Mouse (Mus musculus) G1E (cell line): Measurements from ENCODE around the gene Hspa1b. TPM values are rescaled to one million over a fixed set of nuclear protein-coding genes. Genes with fewer than 3 reads are reported as not detected.
"Not testable (repeated sequence)": the region's sequence is repeated elsewhere in the genome, so short reads cannot be mapped to it uniquely, and the experiment has no call there.

Experiments
- ATAC-seq: 2 replicates; pipeline ENCODE4 v1.8.0; 2016; ENCODE audit warnings: mild to moderate bottlenecking; ENCODE audit not compliant: insufficient number of reproducible peaks, poor library complexity, low FRiP score, severe bottlenecking; ENCODE audit errors: extremely low read depth
- DNase-seq: peaks from one replicate; pipeline ENCODE4 v3.0.0; 2012; ENCODE audit warnings: low spot score
- H3K27me3 ChIP-seq: 2 replicates; pipeline ENCODE4 v1.6.1; 2012; ENCODE audit warnings: mild to moderate bottlenecking, low read length, inconsistent platforms; ENCODE audit not compliant: insufficient read depth
- H3K36me3 ChIP-seq: replicated peaks from 2 replicates; pipeline ENCODE3; 2012; ENCODE audit warnings: mild to moderate bottlenecking, inconsistent platforms
- H3K4me1 ChIP-seq: 2 replicates; pipeline ENCODE4 v1.6.1; 2012; ENCODE audit warnings: low read depth, low read length, inconsistent platforms, mixed read lengths; ENCODE audit not compliant: insufficient read depth
- H3K4me3 ChIP-seq: 2 replicates; pipeline ENCODE4 v1.5.1; 2012; ENCODE audit warnings: low read depth, mild to moderate bottlenecking, inconsistent platforms, low read length, moderate library complexity, mixed read lengths
- H3K9me3 ChIP-seq: replicated peaks from 2 replicates; pipeline ENCODE4 v1.6.1; 2012; ENCODE audit warnings: inconsistent platforms
- CTCF ChIP-seq: IDR thresholded peaks from 2 replicates; pipeline ENCODE4 v1.5.1; 2012; ENCODE audit warnings: low read depth, low read length, inconsistent platforms, mixed read lengths
- GATA1 ChIP-seq: IDR thresholded peaks from 2 replicates; pipeline ENCODE4 v1.6.1; 2012; ENCODE audit warnings: borderline replicate concordance, low read length, inconsistent platforms, mixed read lengths
- GATA2 ChIP-seq: IDR thresholded peaks from 2 replicates; pipeline ENCODE4 v1.6.1; 2012; ENCODE audit warnings: low read depth, low read length, inconsistent platforms, borderline replicate concordance
- POLR2AphosphoS5 ChIP-seq: IDR thresholded peaks from 2 replicates; pipeline ENCODE4 v1.6.1; 2012; ENCODE audit warnings: low read depth, low read length, inconsistent platforms; ENCODE audit not compliant: insufficient replicate concordance
- TAL1 ChIP-seq: conservative IDR thresholded peaks from 2 replicates; pipeline ENCODE4 v1.6.1; 2012; ENCODE audit warnings: low read depth, low read length, inconsistent platforms, mixed read lengths
- polyA plus RNA-seq: library from polyadenylated mRNA; stranded (reverse); fragments of >175 nt; gene quantifications from 2 replicates; pipeline ENCODE4 v1.2.3, GENCODE M21; 2012
- total RNA-seq, 2 experiments: library from RNA; stranded (forward) in 1 of 2; stranded (reverse) in 1 of 2; fragments of 200-1000 nt in 1 of 2; fragments of >200 nt in 1 of 2; fragmentation: Nextera tagmentation in 1 of 2; gene quantifications; 2 replicates each; pipeline ENCODE4 v1.2.3; 2014 to 2017

Gene Hspa1b
- total and polyA plus RNA-seq, 3 experiments = 0.11 to 0.93 TPM; not detected in 1

GRCm38 (mm10) chr17:34969822-34970221, 10.8 kb upstream of the Hspa1b start, which contains the start of gene Gm20481:
Gm20481 (plus strand) TSS chr17:34969912.
- not testable (repeated sequence) for H3K36me3 ChIP-seq, DNase-seq, ATAC-seq, H3K4me3 ChIP-seq
- peaks cover 16% of the 10 kb centered on the region for H3K4me1 ChIP-seq
- peaks cover 16% of the 10 kb centered on the region for H3K9me3 ChIP-seq
- H3K27me3 ChIP-seq = peaks cover 18% of the 10 kb centered on the region

- Histone ChIP-seq H3K4me3 (no peak overlapping the region), H3K9me3 (peaks cover 4% of the 10 kb centered on the region; the same call in 1 of the 2 replicates), H3K4me1 (peaks cover 26% of the 10 kb centered on the region), H3K27me3 (peaks cover 32% of the 10 kb centered on the region), H3K36me3 (no peaks in the 10 kb centered on the region)
- TF ChIP-seq GATA1 (no peak), GATA2 (no peak), CTCF (no peak), POLR2AphosphoS5 (no peak), TAL1 (no peak)
- no peak for ATAC-seq
- DNase-seq = no peak
Measured at GRCm38 (mm10) chr17:34965627-34966026, 6.6 kb upstream of the Hspa1b start.

- DNase-seq = no peak
- no peak for ATAC-seq
- Histone ChIP-seq H3K4me1 (peaks cover 33% of the 10 kb centered on the region), H3K36me3 (no peaks in the 10 kb centered on the region), H3K9me3 (no peaks in the 10 kb centered on the region), H3K27me3 (peaks cover 32% of the 10 kb centered on the region), H3K4me3 (no peak overlapping the region)
- no peak for TF ChIP-seq CTCF
- no peak for TF ChIP-seq POLR2AphosphoS5
- no peak for TF ChIP-seq GATA2
- TF ChIP-seq GATA1 = no peak
- TF ChIP-seq TAL1 = no peak
Measured at GRCm38 (mm10) chr17:34964640-34965049, 5.6 kb upstream of the Hspa1b start.

- Histone ChIP-seq H3K36me3 (no peaks in the 10 kb centered on the region), H3K27me3 (peaks cover 18% of the 10 kb centered on the region), H3K4me3 (no peak overlapping the region), H3K4me1 (peaks cover 32% of the 10 kb centered on the region), H3K9me3 (peaks cover 9% of the 10 kb centered on the region)
- TF ChIP-seq TAL1 (no peak), CTCF (no peak), GATA1 (no peak), GATA2 (no peak), POLR2AphosphoS5 (no peak)
- ATAC-seq = no peak
- no peak for DNase-seq
Measured at GRCm38 (mm10) chr17:34962841-34963240, 3.8 kb upstream of the Hspa1b start.

GRCm38 (mm10) chr17:34962125-34962524, 3.1 kb upstream of the Hspa1b start:
- peaks cover 14% of the 10 kb centered on the region for H3K9me3 ChIP-seq
- peaks cover 32% of the 10 kb centered on the region for H3K4me1 ChIP-seq
- DNase-seq (no peak), ATAC-seq (no peak)
- no peak overlapping the region for H3K4me3 ChIP-seq
- TF ChIP-seq GATA2 = no peak
- TF ChIP-seq CTCF = no peak
- TF ChIP-seq TAL1 = no peak
- TF ChIP-seq POLR2AphosphoS5 = no peak
- no peak for TF ChIP-seq GATA1
- peaks cover 18% of the 10 kb centered on the region for H3K27me3 ChIP-seq
- H3K36me3 ChIP-seq = no peaks in the 10 kb centered on the region

GRCm38 (mm10) chr17:34960702-34961493, 1.9 kb upstream of the Hspa1b start:
- H3K36me3 ChIP-seq = no peaks in the 10 kb centered on the region
- H3K27me3 ChIP-seq = peaks cover 16% of the 10 kb centered on the region
- TF ChIP-seq POLR2AphosphoS5 (no peak), CTCF (no peak), GATA1 (no peak), GATA2 (no peak), TAL1 (no peak)
- no peak for ATAC-seq
- peaks cover 30% of the 10 kb centered on the region for H3K4me1 ChIP-seq
- no peak overlapping the region for H3K4me3 ChIP-seq
- DNase-seq = no peak
- peaks cover 14% of the 10 kb centered on the region for H3K9me3 ChIP-seq
